Mouse (Mus musculus) frontal cortex, adult 2 months (tissue): ENCODE results near the gene Lama2. TPM values are rescaled to one million over a fixed set of nuclear protein-coding genes. Genes with fewer than 3 reads are reported as not detected.

Source experiments
- DNase-seq, 2 experiments: peaks; one replicate each; pipeline ENCODE4 v3.0.0; 2022; ENCODE audit warnings: low spot score in 1 of 2; ENCODE audit errors: extremely low spot score in 1 of 2
- polyA plus RNA-seq: library from polyadenylated mRNA; depleted of rRNA; stranded (reverse); fragments of >200 nt; gene quantifications from 2 replicates; pipeline ENCODE4 v1.2.3, GENCODE M21; 2012

Gene Lama2
- polyA plus RNA-seq, 1 experiment: 7.8 TPM

- no peak for DNase-seq
Measured at GRCm38 (mm10) chr10:27193986-27194908, 425.3 kb downstream of the Lama2 start.

GRCm38 (mm10) chr10:27188630-27189365 lies 430.8 kb downstream of the Lama2 start:
- DNase-seq: no peak

GRCm38 (mm10) chr10:27184185-27184584 lies 435.4 kb downstream of the Lama2 start:
- DNase-seq: no peak

GRCm38 (mm10) chr10:27174271-27174670 lies 445.3 kb downstream of the Lama2 start:
- DNase-seq: no peak

- no peak for DNase-seq
Measured at GRCm38 (mm10) chr10:27164738-27165137, 454.8 kb downstream of the Lama2 start.

GRCm38 (mm10) chr10:27162364-27162763 lies 457.2 kb downstream of the Lama2 start:
- DNase-seq: no peak

- DNase-seq: no peak
Measured at GRCm38 (mm10) chr10:27150220-27150619, 469.3 kb downstream of the Lama2 start.

GRCm38 (mm10) chr10:27140422-27140821 lies 479.1 kb downstream of the Lama2 start:
- no peak for DNase-seq

GRCm38 (mm10) chr10:27135768-27136167 lies 483.8 kb downstream of the Lama2 start:
- DNase-seq: no peak

GRCm38 (mm10) chr10:27133135-27133534 lies 486.4 kb downstream of the Lama2 start:
- peak; percentile 70 to 93 for DNase-seq

- peak in 1 of 2 experiments; percentile 50 for DNase-seq
Measured at GRCm38 (mm10) chr10:27127454-27127853, 492.1 kb downstream of the Lama2 start.

- peak in 1 of 2 experiments; percentile 35 for DNase-seq
Measured at GRCm38 (mm10) chr10:27123763-27124162, 495.8 kb downstream of the Lama2 start.

GRCm38 (mm10) chr10:27117815-27118214 lies 501.7 kb downstream of the Lama2 start:
- no peak for DNase-seq

- no peak for DNase-seq
Measured at GRCm38 (mm10) chr10:27116938-27117647, 502.5 kb downstream of the Lama2 start.

GRCm38 (mm10) chr10:27114131-27114530 lies 505.4 kb downstream of the Lama2 start:
- DNase-seq: no peak

- peak in 1 of 2 experiments; percentile 3 for DNase-seq
Measured at GRCm38 (mm10) chr10:27103811-27104210, 515.7 kb downstream of the Lama2 start.

GRCm38 (mm10) chr10:27101800-27102353 lies 517.7 kb downstream of the Lama2 start:
- DNase-seq: no peak

GRCm38 (mm10) chr10:27077113-27077512 lies 542.4 kb downstream of the Lama2 start:
- no peak for DNase-seq

GRCm38 (mm10) chr10:27068794-27069435 lies 550.6 kb downstream of the Lama2 start:
- no peak for DNase-seq

- no peak for DNase-seq
Measured at GRCm38 (mm10) chr10:27063671-27064070, 555.9 kb downstream of the Lama2 start.
